Mouse (Mus musculus) CH12.LX (cell line): ENCODE data around the gene Plpp3. TPM values are rescaled to one million over a fixed set of nuclear protein-coding genes. Genes with fewer than 3 reads are reported as not detected.

ENCODE experiments used
- DNase-seq: peaks from one replicate; pipeline ENCODE4 v3.0.0-alpha.2; 2013; ENCODE audit errors: extremely low read depth
- H3K27ac ChIP-seq: 2 replicates; pipeline ENCODE4 v1.5.1; 2012; ENCODE audit warnings: low read depth, mild to moderate bottlenecking, control low read depth, moderate library complexity; ENCODE audit not compliant: insufficient read depth
- H3K27me3 ChIP-seq: replicated peaks from 2 replicates; pipeline ENCODE3; 2012; ENCODE audit warnings: inconsistent platforms
- H3K36me3 ChIP-seq, 2 experiments: replicated peaks in 1 of 2; 2 replicates each; pipeline versions ENCODE3 to v1.6.1; 2012; ENCODE audit warnings: inconsistent platforms in 1 of 2, low read length in 1 of 2, mild to moderate bottlenecking in 1 of 2, mixed read lengths in 1 of 2, moderate library complexity in 1 of 2; ENCODE audit not compliant: control insufficient read depth in 1 of 2, insufficient read depth in 1 of 2
- H3K4me1 ChIP-seq, 2 experiments: 2 replicates each; pipeline ENCODE4 v1.6.1; 2012; ENCODE audit warnings: inconsistent platforms in 1 of 2, moderate library complexity in 1 of 2; ENCODE audit not compliant: insufficient read depth in 2 of 2, control insufficient read depth in 1 of 2
- H3K4me2 ChIP-seq: 2 replicates; pipeline ENCODE4 v1.6.1; 2012; ENCODE audit warnings: low read depth, mild to moderate bottlenecking, control low read depth; ENCODE audit not compliant: poor library complexity, insufficient read depth, severe bottlenecking
- H3K4me3 ChIP-seq, 3 experiments: fragments of 150-350 bp in 1 of 3; sonication (generic) in 1 of 3; replicated peaks in 1 of 3; 2 replicates each; pipeline versions ENCODE3 to v1.5.1; 2011 to 2012; ENCODE audit warnings: low read depth in 2 of 3, low read length in 2 of 3, mild to moderate bottlenecking in 2 of 3, moderate library complexity in 2 of 3, control low read depth in 1 of 3, improper control_type of control experiment in 1 of 3, inconsistent platforms in 1 of 3, mixed read lengths in 1 of 3; ENCODE audit not compliant: poor library complexity in 1 of 3
- H3K79me2 ChIP-seq: replicated peaks from 2 replicates; pipeline ENCODE4 v1.6.1; 2012; ENCODE audit warnings: mild to moderate bottlenecking, moderate library complexity; ENCODE audit not compliant: control insufficient read depth, poor library complexity, insufficient read depth, severe bottlenecking; ENCODE audit errors: extremely low read depth
- H3K9ac ChIP-seq: 2 replicates; pipeline ENCODE4 v1.6.1; 2012; ENCODE audit warnings: low read depth, mild to moderate bottlenecking, control low read depth, moderate library complexity; ENCODE audit not compliant: insufficient read depth
- H3K9me3 ChIP-seq: replicated peaks from 2 replicates; pipeline ENCODE3; 2012; ENCODE audit warnings: low read length, inconsistent platforms, mixed read lengths
- CHD2 ChIP-seq: IDR thresholded peaks from 2 replicates; pipeline ENCODE4 v1.6.1; 2011; ENCODE audit warnings: low read length, improper control_type of control experiment
- E2F4 ChIP-seq: IDR thresholded peaks from 2 replicates; pipeline ENCODE4 v1.6.1; 2011; ENCODE audit warnings: low read depth, low read length, improper control_type of control experiment; ENCODE audit not compliant: insufficient replicate concordance
- ETS1 ChIP-seq: conservative IDR thresholded peaks from 2 replicates; pipeline ENCODE4 v1.6.1; 2012; ENCODE audit warnings: low read depth, mild to moderate bottlenecking, inconsistent platforms, low read length, improper control_type of control experiment, moderate library complexity
- GABPA ChIP-seq: IDR thresholded peaks from 2 replicates; pipeline ENCODE4 v1.6.1; 2012; ENCODE audit warnings: low read depth, low read length, improper control_type of control experiment, inconsistent platforms; ENCODE audit not compliant: insufficient replicate concordance
- HCFC1 ChIP-seq: IDR thresholded peaks from 2 replicates; pipeline ENCODE4 v1.6.1; 2012; ENCODE audit warnings: low read depth, mild to moderate bottlenecking, inconsistent platforms, low read length, improper control_type of control experiment
- JUN ChIP-seq: IDR thresholded peaks from 2 replicates; pipeline ENCODE4 v1.6.1; 2011; ENCODE audit warnings: low read depth, mild to moderate bottlenecking, low read length, improper control_type of control experiment, moderate library complexity; ENCODE audit not compliant: insufficient read depth
- MAFK ChIP-seq: IDR thresholded peaks from 2 replicates; pipeline ENCODE4 v1.6.1; 2011; ENCODE audit warnings: low read length, improper control_type of control experiment; ENCODE audit not compliant: insufficient replicate concordance
- MAX ChIP-seq: IDR thresholded peaks from 2 replicates; pipeline ENCODE4 v1.6.1; 2011; ENCODE audit warnings: low read length, improper control_type of control experiment
- NELFE ChIP-seq: IDR thresholded peaks from 2 replicates; pipeline ENCODE4 v1.6.1; 2011; ENCODE audit warnings: low read depth, low read length, improper control_type of control experiment
- NRF1 ChIP-seq: IDR thresholded peaks from 2 replicates; pipeline ENCODE4 v1.6.1; 2014; ENCODE audit warnings: low read depth, mild to moderate bottlenecking, inconsistent platforms, low read length, improper control_type of control experiment, moderate library complexity
- PAX5 ChIP-seq: IDR thresholded peaks from 2 replicates; pipeline ENCODE4 v1.6.1; 2012; ENCODE audit warnings: low read length, inconsistent platforms, mixed read lengths
- POLR2AphosphoS2 ChIP-seq: IDR thresholded peaks from 2 replicates; pipeline ENCODE4 v1.6.1; 2011; ENCODE audit warnings: low read depth, low read length, improper control_type of control experiment
- RCOR1 ChIP-seq: conservative IDR thresholded peaks from 2 replicates; pipeline ENCODE4 v1.6.1; 2012; ENCODE audit warnings: low read depth, mild to moderate bottlenecking, inconsistent platforms, low read length, improper control_type of control experiment
- SIN3A ChIP-seq: IDR thresholded peaks from 2 replicates; pipeline ENCODE4 v1.6.1; 2012; ENCODE audit warnings: low read length, improper control_type of control experiment, inconsistent platforms
- TBP ChIP-seq: conservative IDR thresholded peaks from 2 replicates; pipeline ENCODE4 v1.6.1; 2011; ENCODE audit warnings: low read depth, low read length, improper control_type of control experiment
- USF1 ChIP-seq: IDR thresholded peaks from 2 replicates; pipeline ENCODE4 v1.6.1; 2014; ENCODE audit warnings: low read depth, mild to moderate bottlenecking, inconsistent platforms, low read length, improper control_type of control experiment
- USF2 ChIP-seq: conservative IDR thresholded peaks from 2 replicates; pipeline ENCODE4 v1.6.1; 2011; ENCODE audit warnings: low read depth, low read length, improper control_type of control experiment
- ZMIZ1 ChIP-seq: IDR thresholded peaks from 2 replicates; pipeline ENCODE4 v1.6.1; 2012; ENCODE audit warnings: low read depth, mild to moderate bottlenecking, inconsistent platforms, low read length, improper control_type of control experiment
- dilution Hi-C: fragments of 300-500 bp; cut with MboI; formaldehyde crosslinking; loops from 2 replicates; pipeline ENCODE4 v1.14.3; 2020; ENCODE audit warnings: low sequenced_read_pairs; ENCODE audit not compliant: extremely low pct_unique_long_range_greater_than_20kb, extremely low pct_ligation_motif_present
- in situ Hi-C: fragments of 300-500 bp; cut with MboI; formaldehyde crosslinking; loops from 3 replicates; pipeline ENCODE4 v1.14.3; 2019; ENCODE audit warnings: low sequenced_read_pairs, low pct_ligation_motif_present, low pct_unique_long_range_greater_than_20kb, mixed read lengths
- polyA plus RNA-seq: library from polyadenylated mRNA; unstranded; fragments of >175 nt; gene quantifications from 2 replicates; pipeline ENCODE4 v1.2.1, GENCODE M21; 2012; ENCODE audit warnings: low read depth; ENCODE audit not compliant: insufficient read length
- total RNA-seq, 2 experiments: library from RNA; depleted of rRNA; stranded (reverse); fragments of 300-350 nt in 1 of 2; fragments of >200 nt in 1 of 2; gene quantifications; 2 replicates each; pipeline ENCODE4 v1.2.3; 2012 to 2014

The Plpp3 gene
- total and polyA plus RNA-seq, 3 experiments, result 0.34 to 1.6 (median 1.2) TPM

GRCm38 (mm10) chr4:105257667-105258560 is 100.8 kb downstream of the Plpp3 start:
- TF ChIP-seq HCFC1 (no peak), USF2 (no peak), ETS1 (no peak), NELFE (no peak), NRF1 (no peak), E2F4 (no peak), SIN3A (no peak)
- in situ Hi-C loops (no loop called here), dilution Hi-C loops (no loop called here)
- Histone ChIP-seq H3K4me3 (no peak overlapping the region), H3K9ac (no peak overlapping the region), H3K9me3 (no peaks in the 10 kb centered on the region), H3K4me1 (peaks cover 11 to 43% of the 10 kb centered on the region in 2 experiments), H3K27ac (no peak overlapping the region), H3K79me2 (no peaks in the 10 kb centered on the region), H3K27me3 (no peaks in the 10 kb centered on the region), H3K4me2 (no peak overlapping the region), H3K36me3 (no peaks in the 10 kb centered on the region)
- no peak for DNase-seq

GRCm38 (mm10) chr4:105260385-105260784 is 103.2 kb downstream of the Plpp3 start:
- TF ChIP-seq USF1 (no peak), POLR2AphosphoS2 (no peak), NRF1 (no peak), MAX (no peak), SIN3A (no peak), PAX5 (no peak), ZMIZ1 (no peak), JUN (no peak), RCOR1 (no peak), GABPA (no peak), MAFK (no peak), TBP (no peak), CHD2 (no peak)
- Histone ChIP-seq H3K27me3 (peaks cover 2% of the 10 kb centered on the region), H3K9me3 (no peaks in the 10 kb centered on the region), H3K79me2 (no peaks in the 10 kb centered on the region), H3K4me3 (no peak overlapping the region), H3K36me3 (no peaks in the 10 kb centered on the region), H3K9ac (no peak overlapping the region), H3K4me1 (peaks cover 9 to 38% of the 10 kb centered on the region in 2 experiments), H3K4me2 (no peak overlapping the region), H3K27ac (no peak overlapping the region)
- dilution Hi-C loops (no loop called here), in situ Hi-C loops (no loop called here)
- no peak for DNase-seq
